Mouse (Mus musculus) c-Kit-positive CD71-negative TER-119-negative erythroid progenitor cells, embryonic 14.5 days (primary cell): ENCODE data around the gene Scn8a.
"Not testable (repeated sequence)": the region's sequence is repeated elsewhere in the genome, so short reads cannot be mapped to it uniquely, and the experiment has no call there.

ENCODE experiments used
- DNase-seq: peaks from one replicate; pipeline ENCODE4 v3.0.0-alpha.2; 2013; ENCODE audit warnings: low read depth

Gene Scn8a

GRCm38 (mm10) chr15:100869558-100869957 is at the start of gene Scn8a:
TSS of gene Scn8a (plus strand) at chr15:100869858.
- no peak for DNase-seq

GRCm38 (mm10) chr15:100821824-100822223 is 47.8 kb upstream of the Scn8a start:
- DNase-seq, result no peak

DNA sequence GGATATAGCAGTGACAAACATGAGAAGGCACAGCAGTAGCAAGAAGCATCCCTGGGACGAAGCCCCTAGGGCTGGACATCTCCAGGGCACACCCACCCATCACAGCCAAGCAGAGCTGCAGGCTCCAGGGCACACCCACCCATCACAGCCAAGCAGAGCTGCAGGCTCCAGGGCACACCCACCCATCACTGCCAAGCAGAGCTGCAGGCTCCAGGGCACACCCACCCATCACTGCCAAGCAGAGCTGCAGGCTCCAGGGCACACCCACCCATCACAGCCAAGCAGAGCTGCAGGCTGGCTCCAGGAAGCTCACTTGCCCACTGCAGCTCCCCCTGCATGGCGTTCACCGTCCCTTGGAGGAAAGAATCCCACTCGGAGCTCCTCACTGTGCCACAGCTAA is 47.3 kb upstream of the Scn8a start:
- DNase-seq, result not testable (repeated sequence)

GRCm38 (mm10) chr15:100825249-100825856 is 44.3 kb upstream of the Scn8a start:
- DNase-seq, result no peak

GRCm38 (mm10) chr15:100826076-100826475 is 43.6 kb upstream of the Scn8a start:
- no peak for DNase-seq

DNA sequence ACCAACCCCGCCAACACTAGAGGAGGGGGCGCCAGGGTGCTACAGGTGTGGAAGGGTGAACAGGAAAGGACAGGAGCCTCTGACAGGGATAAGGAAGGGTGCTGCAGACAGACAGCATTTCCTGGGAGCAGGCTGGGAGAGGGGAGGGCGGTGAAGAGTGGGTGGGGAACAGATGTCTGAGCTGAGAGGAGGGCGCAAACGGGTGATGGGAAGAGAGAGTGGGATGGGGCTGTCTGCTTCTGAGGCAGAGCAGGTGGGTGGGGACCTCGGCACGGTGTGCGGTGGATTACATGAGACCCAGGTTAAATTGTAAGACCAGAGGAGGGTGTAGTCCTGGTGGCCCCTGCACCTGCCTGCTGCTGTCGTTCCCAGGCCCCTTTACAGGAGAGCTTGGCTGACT is 39.9 kb upstream of the Scn8a start:
- no peak for DNase-seq

- DNase-seq, result peak; percentile 22
These were observed 39.0 kb upstream of the Scn8a start for GRCm38 (mm10) chr15:100830682-100831081.

- no peak for DNase-seq
These were observed 37.5 kb upstream of the Scn8a start for GRCm38 (mm10) chr15:100832144-100832543.

DNA sequence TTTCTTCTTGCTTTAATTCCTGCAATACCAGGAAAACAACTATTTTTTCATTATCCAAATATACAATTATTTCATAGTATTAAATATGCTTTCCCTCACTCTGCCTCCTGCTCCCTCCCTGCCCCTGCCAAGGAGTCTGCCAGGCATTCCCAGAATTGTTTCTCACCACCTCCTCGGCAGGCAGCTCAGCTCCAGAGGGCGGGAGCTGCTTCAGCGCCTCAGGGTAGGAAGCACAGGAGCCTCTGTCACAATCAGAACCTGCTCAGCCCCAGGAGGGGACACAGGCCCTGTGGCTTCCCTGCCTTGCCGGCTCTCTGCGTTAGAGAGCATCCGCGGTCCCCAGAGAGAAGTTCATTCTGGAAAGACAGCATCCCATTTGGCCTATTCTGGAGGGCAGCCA is 36.9 kb upstream of the Scn8a start:
- no peak for DNase-seq

GRCm38 (mm10) chr15:100836729-100837128 is 32.9 kb upstream of the Scn8a start:
- DNase-seq, result no peak

DNA sequence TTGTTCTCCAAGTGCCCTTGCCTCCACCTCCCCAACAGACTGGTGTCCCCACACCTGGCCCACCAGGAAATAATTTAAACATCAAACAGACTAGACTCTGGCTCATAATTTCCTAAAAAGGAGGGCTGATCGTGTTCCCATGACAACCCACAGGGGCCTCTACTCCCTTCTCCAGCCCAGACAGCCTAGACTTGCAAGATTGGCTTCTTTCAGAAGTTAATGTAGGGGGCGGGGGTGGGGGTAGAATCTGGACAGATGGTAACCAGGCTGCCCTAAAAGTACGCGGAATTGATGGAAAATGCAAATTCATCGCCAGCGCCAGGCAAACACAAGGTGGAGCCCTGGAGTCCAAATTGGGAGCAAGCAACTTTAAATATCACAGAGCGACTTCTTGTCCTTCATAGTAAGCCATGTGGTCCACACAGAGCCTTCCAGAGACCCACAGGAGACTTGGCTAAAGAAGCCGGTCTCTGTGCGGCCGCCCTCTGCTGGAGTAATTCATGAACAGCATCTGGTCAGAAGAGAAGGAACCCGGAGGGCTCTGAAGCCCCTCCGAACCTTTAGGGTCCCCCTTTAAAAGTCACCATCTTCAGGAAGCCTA is 31.0 kb upstream of the Scn8a start:
- DNase-seq, result no peak

DNA sequence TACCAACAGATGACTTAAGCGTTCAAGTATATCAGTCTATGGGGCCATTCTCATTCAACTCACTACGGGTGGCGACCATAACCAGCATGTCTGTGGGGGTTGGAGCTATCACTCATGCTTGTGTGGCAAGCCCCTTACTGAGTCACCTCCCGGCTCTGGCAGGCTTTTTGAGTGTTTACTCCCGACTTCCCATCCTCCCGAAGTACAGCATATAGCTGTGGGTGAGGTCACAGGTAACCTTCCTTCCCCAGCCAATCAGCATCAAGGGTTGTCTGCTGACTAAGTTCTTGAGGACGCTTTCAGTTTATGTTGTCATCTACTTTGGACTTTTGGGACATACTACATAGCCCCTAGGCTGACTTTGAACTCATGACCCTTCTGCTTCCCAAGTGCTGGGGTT is 25.3 kb upstream of the Scn8a start:
- no peak for DNase-seq

GRCm38 (mm10) chr15:100845049-100845879 is 24.4 kb upstream of the Scn8a start:
- peak; percentile 16 for DNase-seq

DNA sequence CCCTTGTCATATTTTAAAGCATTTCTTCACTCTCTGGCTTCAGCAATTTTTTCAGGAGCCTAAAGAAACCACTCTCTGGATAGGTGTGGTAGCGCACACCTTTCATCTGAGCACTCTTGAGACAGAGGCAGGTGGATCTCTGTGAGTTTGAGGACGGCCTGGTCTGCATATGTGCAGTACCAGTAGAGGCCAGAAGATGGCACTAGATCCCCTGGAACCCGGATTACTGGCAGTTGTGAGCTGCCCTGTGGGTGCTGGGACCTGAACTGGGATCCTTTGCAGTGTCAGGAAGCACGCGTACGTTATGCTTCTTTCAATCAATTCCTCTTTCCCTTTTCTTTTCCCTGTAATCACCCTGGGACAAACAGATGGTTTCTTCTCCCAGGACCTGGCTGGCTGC is 22.5 kb upstream of the Scn8a start:
- DNase-seq, result no peak

GRCm38 (mm10) chr15:100857586-100857985 is 12.1 kb upstream of the Scn8a start:
- no peak for DNase-seq

DNA sequence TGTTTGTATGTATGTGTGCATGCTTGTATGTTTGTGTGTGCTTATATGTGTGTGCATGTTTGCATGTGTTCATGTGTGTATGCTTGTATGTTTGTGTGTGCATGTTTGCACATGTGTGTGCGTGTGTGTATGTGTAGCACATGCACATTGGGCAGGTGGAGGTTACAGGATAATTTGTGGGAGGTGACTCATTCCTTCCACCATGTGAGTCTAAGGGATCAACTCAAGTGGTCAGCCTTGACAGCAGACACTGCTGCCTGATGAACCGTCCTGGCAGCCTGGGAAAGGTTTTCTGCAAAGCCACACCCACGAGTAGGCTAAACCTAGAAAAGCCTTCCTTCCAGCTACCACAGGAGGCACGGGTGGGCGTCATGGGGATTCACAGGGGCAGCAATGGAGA is 8.8 kb upstream of the Scn8a start:
- no peak for DNase-seq

DNA sequence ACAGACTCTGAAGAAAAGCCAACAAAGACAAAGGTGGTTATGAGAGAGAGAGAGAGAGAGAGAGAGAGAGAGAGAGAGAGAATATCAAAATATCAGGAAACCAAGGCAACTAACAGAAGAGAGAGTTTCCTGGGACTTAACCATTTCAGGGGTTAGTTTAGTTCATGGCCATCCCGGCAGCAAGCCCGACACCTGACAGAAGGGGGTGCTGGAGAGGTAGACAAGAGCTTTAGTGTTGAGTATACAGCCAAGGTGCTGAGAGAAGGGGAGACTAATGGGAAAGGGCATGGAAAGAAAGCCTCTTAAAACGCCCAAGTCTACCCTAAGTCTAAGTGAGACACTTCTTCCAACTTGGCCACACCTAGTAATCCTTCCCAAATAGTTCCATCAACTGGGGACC is 4.1 kb upstream of the Scn8a start:
- no peak for DNase-seq

- DNase-seq, result no peak
These were observed 530 bp downstream of the Scn8a start for GRCm38 (mm10) chr15:100870001-100870774.

DNA sequence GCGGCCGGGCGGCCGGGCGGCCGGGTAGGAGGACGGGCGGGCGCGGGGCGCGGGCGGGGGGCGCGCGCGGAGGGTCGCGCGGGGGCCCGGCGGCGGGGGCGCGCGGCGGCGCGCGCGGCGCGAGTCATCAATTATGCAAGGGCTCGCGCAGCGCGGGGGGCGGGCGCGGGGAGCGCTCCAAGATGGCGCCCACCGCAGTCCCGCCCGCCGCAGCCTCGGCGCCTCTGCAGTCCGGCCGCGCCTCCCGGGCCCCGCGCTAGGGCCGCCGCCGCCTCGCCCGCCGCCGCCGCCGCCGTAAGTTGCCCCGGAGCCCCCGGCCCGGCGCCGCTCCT is 1.1 kb downstream of the Scn8a start:
- no peak for DNase-seq

- DNase-seq, result no peak
These were observed 1.7 kb downstream of the Scn8a start for GRCm38 (mm10) chr15:100871107-100872011.

- DNase-seq, result peak; percentile 70
These were observed 3.5 kb downstream of the Scn8a start for GRCm38 (mm10) chr15:100873155-100873554.

DNA sequence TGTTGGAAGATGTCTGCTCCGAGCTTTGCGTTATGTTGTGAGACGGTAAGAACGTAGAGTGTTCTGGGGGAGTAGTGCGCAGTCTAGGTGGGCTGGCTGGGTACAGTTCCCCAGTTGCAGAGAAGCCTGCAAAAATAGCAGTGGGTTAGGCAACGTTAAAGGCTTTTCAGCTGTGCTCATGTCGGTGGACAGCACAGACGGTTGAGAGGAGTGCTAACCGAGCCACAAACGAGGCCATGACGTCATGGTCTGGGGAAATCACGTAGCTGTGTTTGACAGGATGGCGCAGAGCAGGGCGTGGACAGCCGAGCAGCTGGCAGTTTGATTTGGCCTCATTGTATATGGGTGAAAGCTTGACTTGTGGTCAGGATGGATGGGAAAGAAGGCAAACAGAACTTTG is 9.4 kb downstream of the Scn8a start:
- DNase-seq, result no peak
